Mouse (Mus musculus) small intestine, adult 2 months (tissue): ENCODE data around the gene Ctf2.
"Not testable (repeated sequence)": the region's sequence is repeated elsewhere in the genome, so short reads cannot be mapped to it uniquely, and the experiment has no call there.

ENCODE experiments used
- CTCF ChIP-seq: fragments of 200-500 bp; IDR thresholded peaks from 2 replicates; pipeline ENCODE4 v1.5.1; 2012; ENCODE audit warnings: low read depth, mild to moderate bottlenecking, control low read depth, inconsistent platforms, low read length, moderate library complexity, mixed read lengths; ENCODE audit not compliant: insufficient replicate concordance, insufficient read length; ENCODE audit errors: extremely low read depth
- POLR2A ChIP-seq: fragments of 200-500 bp; IDR thresholded peaks from 2 replicates; pipeline ENCODE4 v1.6.1; 2012; ENCODE audit warnings: low read depth, mild to moderate bottlenecking, control low read depth, inconsistent platforms, low read length, moderate library complexity

GRCm38 (mm10) chr7:127775837-127776236 lies 43.9 kb upstream of the Ctf2 start:
- not testable (repeated sequence) for TF ChIP-seq CTCF, POLR2A
